Mouse (Mus musculus): Measurements from ENCODE around the gene Chid1. TPM values are rescaled to one million over a fixed set of nuclear protein-coding genes. Genes with fewer than 3 reads are reported as not detected.

The Chid1 gene
- polyA plus RNA-seq, 1 experiment from 2014 or later: 22.9 TPM

DNA sequence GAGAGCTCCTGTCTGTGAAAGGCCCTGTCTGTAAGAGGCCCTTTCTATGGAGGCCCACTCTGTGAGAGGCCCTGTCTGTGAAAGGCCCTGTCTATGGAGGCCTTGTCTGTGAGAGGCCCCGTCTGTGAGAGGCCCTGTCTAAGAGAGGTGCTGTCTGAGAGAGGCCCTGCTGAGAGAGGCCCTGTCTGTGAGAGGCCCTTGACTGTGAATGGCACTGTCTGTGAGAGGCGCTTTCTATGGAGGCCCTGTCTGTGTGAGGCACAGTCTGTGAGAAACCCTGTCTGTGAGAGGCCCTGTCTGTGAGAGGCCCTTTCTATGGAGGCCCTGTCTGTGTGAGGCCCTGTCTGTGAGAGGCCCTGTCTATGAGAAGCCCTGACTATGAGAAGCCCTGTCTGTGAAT is 33.4 kb downstream of the Chid1 start:
- H3K4me1 ChIP-seq (replicated peaks; ENCODE audit: control insufficient read depth, insufficient read depth, low read length): no peaks in the 10 kb centered on the region
- no peaks in the 10 kb centered on the region for H3K27me3 ChIP-seq (ENCODE audit: control insufficient read depth, insufficient read depth, low read length)
- DNase-seq (ENCODE audit: low spot score) (no peak), ATAC-seq (replicated peaks; ENCODE audit: low FRiP score) (no peak)
- H3K4me2 ChIP-seq (ENCODE audit: low read depth, low read length, severe bottlenecking): no peak overlapping the region
- H3K36me3 ChIP-seq (ENCODE audit: control insufficient read depth, insufficient read depth, low read length): no peaks in the 10 kb centered on the region
- H3K4me3 ChIP-seq (ENCODE audit: low read depth, low read length): no peak overlapping the region
- H3K9ac ChIP-seq (ENCODE audit: low read length): no peak overlapping the region
- H3K27ac ChIP-seq (ENCODE audit: low read depth, low read length): no peak overlapping the region
- WGBS: 72% methylated on average over 2 of the region's 2 CpGs
- H3K9me3 ChIP-seq (ENCODE audit: control insufficient read depth, low read length): no peaks in the 10 kb centered on the region; the same call in 1 of the 2 replicates

- H3K36me3 ChIP-seq (ENCODE audit: control insufficient read depth, insufficient read depth, low read length): no peaks in the 10 kb centered on the region
- H3K4me3 ChIP-seq (ENCODE audit: low read depth, low read length): no peak overlapping the region
- no peak overlapping the region for H3K9ac ChIP-seq (ENCODE audit: low read length)
- WGBS: 93% methylated on average over 5 of the region's 5 CpGs
- no peak overlapping the region for H3K27ac ChIP-seq (ENCODE audit: low read depth, low read length)
- no peak overlapping the region for H3K4me2 ChIP-seq (ENCODE audit: low read depth, low read length, severe bottlenecking)
- H3K27me3 ChIP-seq (ENCODE audit: control insufficient read depth, insufficient read depth, low read length): no peaks in the 10 kb centered on the region
- no peaks in the 10 kb centered on the region; the same call in 1 of the 2 replicates for H3K9me3 ChIP-seq (ENCODE audit: control insufficient read depth, low read length)
- DNase-seq (ENCODE audit: low spot score): no peak
- H3K4me1 ChIP-seq (replicated peaks; ENCODE audit: control insufficient read depth, insufficient read depth, low read length): no peaks in the 10 kb centered on the region
- no peak for ATAC-seq (replicated peaks; ENCODE audit: low FRiP score)
These were observed 37.1 kb downstream of the Chid1 start for GRCm38 (mm10) chr7:141502556-141502905.

DNA sequence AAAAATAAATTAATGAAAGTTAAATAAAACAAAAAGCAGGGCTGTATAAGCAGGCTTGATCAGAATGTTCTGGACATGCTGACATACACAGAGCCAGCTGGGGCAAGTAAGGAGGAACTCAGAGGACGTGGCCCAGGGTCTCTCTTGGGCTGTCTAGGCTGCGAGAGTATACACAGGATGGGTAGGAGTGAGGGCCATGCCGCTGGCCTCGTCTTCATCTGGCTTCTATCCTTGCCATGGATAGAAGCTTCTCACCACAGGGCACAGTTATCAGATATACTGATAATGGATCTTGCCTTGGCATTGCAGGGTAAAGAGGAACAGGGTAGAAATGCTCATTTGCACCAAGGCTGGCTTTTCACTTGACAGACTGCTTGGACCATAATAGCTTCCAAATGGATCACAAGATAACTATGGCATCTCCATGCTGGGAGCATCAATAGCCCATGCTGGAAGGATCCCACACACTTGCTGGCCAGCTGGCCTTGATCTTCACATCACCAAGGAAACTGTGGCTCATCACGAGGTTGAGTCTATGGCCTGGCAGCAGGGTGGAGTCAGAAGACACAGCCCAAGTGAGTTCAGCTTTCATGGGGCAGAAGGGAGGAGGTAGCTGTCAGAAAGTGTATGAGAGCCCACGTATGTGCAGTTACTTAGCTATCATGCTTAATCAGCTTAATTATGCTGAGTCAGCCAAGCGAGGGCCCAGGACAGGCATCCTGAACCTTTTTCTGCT is 37.7 kb downstream of the Chid1 start:
- ATAC-seq (replicated peaks; ENCODE audit: low FRiP score) (no peak), DNase-seq (ENCODE audit: low spot score) (no peak)
- WGBS: 85% methylated on average over 7 of the region's 7 CpGs
- Histone ChIP-seq H3K9ac (ENCODE audit: low read length) (no peak overlapping the region), H3K4me1 (replicated peaks; ENCODE audit: control insufficient read depth, insufficient read depth, low read length) (no peaks in the 10 kb centered on the region), H3K27ac (ENCODE audit: low read depth, low read length) (no peak overlapping the region), H3K9me3 (ENCODE audit: control insufficient read depth, low read length) (no peaks in the 10 kb centered on the region), H3K4me3 (ENCODE audit: low read depth, low read length) (no peak overlapping the region), H3K4me2 (ENCODE audit: low read depth, low read length, severe bottlenecking) (no peak overlapping the region), H3K36me3 (ENCODE audit: control insufficient read depth, insufficient read depth, low read length) (no peaks in the 10 kb centered on the region), H3K27me3 (ENCODE audit: control insufficient read depth, insufficient read depth, low read length) (no peaks in the 10 kb centered on the region)

GRCm38 (mm10) chr7:141497600-141497999 is 42.1 kb downstream of the Chid1 start:
- no peaks in the 10 kb centered on the region for H3K9me3 ChIP-seq (ENCODE audit: control insufficient read depth, low read length)
- H3K36me3 ChIP-seq (ENCODE audit: control insufficient read depth, insufficient read depth, low read length): no peaks in the 10 kb centered on the region
- no peak overlapping the region for H3K4me3 ChIP-seq (ENCODE audit: low read depth, low read length)
- H3K9ac ChIP-seq (ENCODE audit: low read length): no peak overlapping the region
- DNase-seq (ENCODE audit: low spot score) (no peak), ATAC-seq (replicated peaks; ENCODE audit: low FRiP score) (no peak)
- no peaks in the 10 kb centered on the region for H3K27me3 ChIP-seq (ENCODE audit: control insufficient read depth, insufficient read depth, low read length)
- WGBS: 92% methylated on average over 3 of the region's 3 CpGs
- H3K27ac ChIP-seq (ENCODE audit: low read depth, low read length): no peak overlapping the region
- H3K4me1 ChIP-seq (replicated peaks; ENCODE audit: control insufficient read depth, insufficient read depth, low read length): no peaks in the 10 kb centered on the region
- no peak overlapping the region for H3K4me2 ChIP-seq (ENCODE audit: low read depth, low read length, severe bottlenecking)

- Histone ChIP-seq H3K4me2 (ENCODE audit: low read depth, low read length, severe bottlenecking) (no peak overlapping the region), H3K27me3 (ENCODE audit: control insufficient read depth, insufficient read depth, low read length) (no peaks in the 10 kb centered on the region), H3K4me1 (replicated peaks; ENCODE audit: control insufficient read depth, insufficient read depth, low read length) (no peaks in the 10 kb centered on the region), H3K4me3 (ENCODE audit: low read depth, low read length) (no peak overlapping the region), H3K9ac (ENCODE audit: low read length) (no peak overlapping the region), H3K27ac (ENCODE audit: low read depth, low read length) (no peak overlapping the region), H3K36me3 (ENCODE audit: control insufficient read depth, insufficient read depth, low read length) (no peaks in the 10 kb centered on the region), H3K9me3 (ENCODE audit: control insufficient read depth, low read length) (no peaks in the 10 kb centered on the region)
- ATAC-seq (replicated peaks; ENCODE audit: low FRiP score) (no peak), DNase-seq (ENCODE audit: low spot score) (no peak)
- WGBS: 91% methylated on average over 4 of the region's 4 CpGs
These were observed 43.7 kb downstream of the Chid1 start for GRCm38 (mm10) chr7:141495940-141496339.

- 80% methylated on average over 2 of the region's 2 CpGs for WGBS
- no peak for ATAC-seq (replicated peaks; ENCODE audit: low FRiP score)
- H3K36me3 ChIP-seq (ENCODE audit: control insufficient read depth, insufficient read depth, low read length): no peaks in the 10 kb centered on the region
These were observed 44.3 kb downstream of the Chid1 start for GRCm38 (mm10) chr7:141495379-141495778.

DNA sequence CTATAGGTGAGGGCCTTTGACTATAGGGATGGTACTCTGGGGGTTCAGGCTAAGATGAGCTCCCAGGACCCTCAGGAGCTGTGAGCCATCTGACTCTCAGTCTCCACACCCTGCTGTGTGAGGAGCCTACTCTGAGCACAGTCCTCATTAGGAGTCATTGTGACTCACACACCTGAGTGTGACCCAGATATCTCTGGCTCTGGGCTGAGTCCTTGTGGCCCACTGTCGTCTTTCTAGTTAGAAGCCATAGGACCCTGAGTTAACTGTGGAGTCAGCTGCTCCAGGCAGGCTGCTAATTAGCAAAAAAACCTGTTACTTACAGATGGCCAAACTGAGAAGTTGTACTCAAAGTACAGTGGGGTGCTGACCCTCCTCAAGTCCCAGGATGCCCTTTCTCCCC is 45.9 kb downstream of the Chid1 start:
- Histone ChIP-seq H3K4me1 (replicated peaks; ENCODE audit: control insufficient read depth, insufficient read depth, low read length) (no peaks in the 10 kb centered on the region), H3K27me3 (ENCODE audit: control insufficient read depth, insufficient read depth, low read length) (no peaks in the 10 kb centered on the region), H3K9ac (ENCODE audit: low read length) (no peak overlapping the region), H3K4me3 (ENCODE audit: low read depth, low read length) (no peak overlapping the region), H3K4me2 (ENCODE audit: low read depth, low read length, severe bottlenecking) (no peak overlapping the region), H3K27ac (ENCODE audit: low read depth, low read length) (no peak overlapping the region), H3K36me3 (ENCODE audit: control insufficient read depth, insufficient read depth, low read length) (no peaks in the 10 kb centered on the region), H3K9me3 (ENCODE audit: control insufficient read depth, low read length) (no peaks in the 10 kb centered on the region)
- no peak for DNase-seq (ENCODE audit: low spot score)
- ATAC-seq (replicated peaks; ENCODE audit: low FRiP score): no peak
- WGBS: 93% methylated on average over 1 of the region's 1 CpGs

More at GRCm38 (mm10) chr7:141495379-141495778, 44.3 kb downstream of the Chid1 start:
- DNase-seq (ENCODE audit: low spot score): no peak
- Histone ChIP-seq H3K9ac (ENCODE audit: low read length) (no peak overlapping the region), H3K27me3 (ENCODE audit: control insufficient read depth, insufficient read depth, low read length) (no peaks in the 10 kb centered on the region), H3K4me3 (ENCODE audit: low read depth, low read length) (no peak overlapping the region), H3K9me3 (ENCODE audit: control insufficient read depth, low read length) (no peaks in the 10 kb centered on the region), H3K4me1 (replicated peaks; ENCODE audit: control insufficient read depth, insufficient read depth, low read length) (no peaks in the 10 kb centered on the region), H3K4me2 (ENCODE audit: low read depth, low read length, severe bottlenecking) (no peak overlapping the region), H3K27ac (ENCODE audit: low read depth, low read length) (no peak overlapping the region)

- ATAC-seq (replicated peaks; ENCODE audit: low FRiP score) (no peak), DNase-seq (ENCODE audit: low spot score) (no peak)
- H3K27ac ChIP-seq (ENCODE audit: low read depth, low read length): no peak overlapping the region
- no peak overlapping the region for H3K4me2 ChIP-seq (ENCODE audit: low read depth, low read length, severe bottlenecking)
- H3K9ac ChIP-seq (ENCODE audit: low read length): no peak overlapping the region
- no peaks in the 10 kb centered on the region for H3K9me3 ChIP-seq (ENCODE audit: control insufficient read depth, low read length)
- no peaks in the 10 kb centered on the region for H3K4me1 ChIP-seq (replicated peaks; ENCODE audit: control insufficient read depth, insufficient read depth, low read length)
- no peaks in the 10 kb centered on the region for H3K36me3 ChIP-seq (ENCODE audit: control insufficient read depth, insufficient read depth, low read length)
- H3K27me3 ChIP-seq (ENCODE audit: control insufficient read depth, insufficient read depth, low read length): no peaks in the 10 kb centered on the region
- 89% methylated on average over 5 of the region's 5 CpGs for WGBS
- H3K4me3 ChIP-seq (ENCODE audit: low read depth, low read length): no peak overlapping the region
These were observed 46.9 kb downstream of the Chid1 start for GRCm38 (mm10) chr7:141492738-141493137.

DNA sequence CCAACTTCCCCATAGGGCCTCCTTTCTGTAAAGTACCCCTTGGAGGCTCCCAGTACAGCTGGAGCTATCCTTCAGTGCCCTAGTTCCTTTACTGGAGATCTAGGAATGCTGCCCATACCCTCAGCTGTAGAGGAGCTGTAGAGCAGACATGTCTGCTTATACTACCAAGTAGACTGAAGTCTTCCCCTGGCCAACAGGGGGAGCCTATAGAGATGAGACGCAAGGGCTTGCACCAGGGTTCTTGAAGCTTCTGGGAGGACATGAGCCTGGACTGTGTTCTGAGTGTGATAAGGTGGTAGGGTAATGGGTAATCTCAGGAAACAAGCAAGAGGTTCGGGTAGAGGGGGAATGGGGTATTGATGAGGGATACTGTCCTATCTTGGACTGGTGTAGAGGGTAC is 48.5 kb downstream of the Chid1 start:
- Histone ChIP-seq H3K9me3 (ENCODE audit: control insufficient read depth, low read length) (no peaks in the 10 kb centered on the region), H3K27me3 (ENCODE audit: control insufficient read depth, insufficient read depth, low read length) (no peaks in the 10 kb centered on the region), H3K9ac (ENCODE audit: low read length) (no peak overlapping the region), H3K4me2 (ENCODE audit: low read depth, low read length, severe bottlenecking) (no peak overlapping the region), H3K4me1 (replicated peaks; ENCODE audit: control insufficient read depth, insufficient read depth, low read length) (no peaks in the 10 kb centered on the region), H3K36me3 (ENCODE audit: control insufficient read depth, insufficient read depth, low read length) (no peaks in the 10 kb centered on the region), H3K4me3 (ENCODE audit: low read depth, low read length) (no peak overlapping the region), H3K27ac (ENCODE audit: low read depth, low read length) (no peak overlapping the region)
- WGBS: 80% methylated on average over 2 of the region's 2 CpGs
- no peak for DNase-seq (ENCODE audit: low spot score)
- no peak for ATAC-seq (replicated peaks; ENCODE audit: low FRiP score)

Measured in forebrain, embryonic 11.5 days (tissue).